ENCODE assay signal across 16 mouse cellular contexts in the genomic region with DNA sequence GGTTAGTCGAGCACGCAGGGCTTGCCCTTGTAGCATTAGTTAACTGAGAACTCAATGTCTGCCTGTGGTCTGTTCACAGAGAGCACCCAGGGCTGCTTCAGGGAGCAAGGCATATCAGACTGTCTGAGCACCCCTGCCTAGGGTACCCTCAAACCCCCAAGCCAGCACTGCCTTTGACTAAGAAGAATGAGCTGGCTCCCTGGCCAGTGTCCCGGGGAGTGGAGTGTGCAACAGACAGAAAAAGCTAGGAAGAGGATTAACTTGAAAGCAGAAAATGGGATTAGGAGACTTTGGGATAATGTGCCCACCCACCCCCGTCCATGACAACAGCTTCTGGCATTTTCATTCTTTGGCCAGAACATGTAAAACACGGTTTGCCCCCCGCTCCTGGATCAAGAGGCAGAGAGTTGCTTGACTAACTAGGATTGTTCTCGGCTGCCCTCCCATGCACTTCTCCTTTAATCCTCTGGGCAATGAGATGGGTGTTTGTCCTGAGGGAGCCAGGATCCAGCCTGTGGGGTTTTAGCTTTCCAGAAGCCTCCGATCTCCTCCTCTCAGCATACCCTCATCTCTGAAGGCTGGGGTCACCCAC. TPM values are rescaled to one million over a fixed set of nuclear protein-coding genes. Genes with fewer than 3 reads are reported as not detected.
DNase-seq lines count a peak whose midpoint lies in the region; ATAC-seq and TF ChIP-seq lines count a peak whose summit lies in the region.
"Had no signal": no experiment of that assay in that cellular context is flagged by ENCODE, and none has a peak within 500 bp of the region (broad histone marks: within the 10 kb centered on the region; RNA-seq: fewer than 3 reads in every experiment).

No protein-coding gene starts in this region.

- peaks cover 43% of the 10 kb centered on the region for H3K4me1 ChIP-seq in heart, embryonic 13.5 days
- peaks cover 54% of the 10 kb centered on the region for H3K4me1 ChIP-seq in kidney, embryonic 15.5 days
- peaks cover 12% of the 10 kb centered on the region; the same call in 1 of the 2 replicates for H3K4me1 ChIP-seq in kidney, adult 2 months (ENCODE audit: control insufficient read depth, insufficient read depth, low read length)
- peaks cover 47% of the 10 kb centered on the region for H3K4me1 ChIP-seq in midbrain, embryonic 10.5 days
- H3K4me1 ChIP-seq: liver, embryonic 15.5 days had no signal

- H3K27me3 ChIP-seq in heart, embryonic 13.5 days (replicated peaks), result 0 out of 2 replicates have a peak, but pooled peaks cover 5% of the 10 kb centered on the region
- H3K27me3 ChIP-seq in kidney, embryonic 15.5 days, result no peaks in the 10 kb centered on the region
- H3K27me3 ChIP-seq in kidney, adult 2 months (replicated peaks; ENCODE audit: control insufficient read depth, insufficient read depth, low read length), result no peaks in the 10 kb centered on the region
- H3K27me3 ChIP-seq in midbrain, embryonic 10.5 days (ENCODE audit: low read depth, poor library complexity, severe bottlenecking), result peaks cover 98% of the 10 kb centered on the region
- H3K27me3 ChIP-seq: liver, embryonic 15.5 days; neural tube, embryonic 15.5 days had no signal

- TF ChIP-seq POLR2A in kidney, adult 2 months (IDR thresholded peaks at IDR 0.05; ENCODE audit: low read depth, low read length), result no peak

- 0 out of 2 replicates have a peak overlapping the region, but pooled peaks have one; percentile 7 for H3K9ac ChIP-seq in heart, embryonic 13.5 days
- H3K9ac ChIP-seq in kidney, embryonic 15.5 days, result no peak overlapping the region
- H3K9ac ChIP-seq: limb, embryonic 13.5 days; liver, embryonic 15.5 days; neural tube, embryonic 15.5 days had no signal

- H3K4me2 ChIP-seq in heart, embryonic 13.5 days, result no peak overlapping the region
- no peak overlapping the region for H3K4me2 ChIP-seq in kidney, embryonic 15.5 days
- H3K4me2 ChIP-seq: limb, embryonic 13.5 days; liver, embryonic 15.5 days; neural tube, embryonic 15.5 days had no signal

- intact Hi-C loops in heart, postnatal 36 days (cut with DNase I), result no loop called here

- H3K36me3 ChIP-seq in heart, embryonic 13.5 days, result peaks cover 66% of the 10 kb centered on the region
- H3K36me3 ChIP-seq in kidney, embryonic 15.5 days, result peaks cover 60% of the 10 kb centered on the region
- no peaks in the 10 kb centered on the region for H3K36me3 ChIP-seq in kidney, adult 2 months (ENCODE audit: control insufficient read depth, insufficient read depth, low read length)
- peaks cover 23% of the 10 kb centered on the region for H3K36me3 ChIP-seq in midbrain, embryonic 10.5 days

- ATAC-seq in heart, embryonic 13.5 days (ENCODE audit: extremely low read depth, insufficient number of reproducible peaks, low FRiP score, low TSS enrichment), result no peak
- ATAC-seq in kidney, embryonic 15.5 days (replicated peaks; ENCODE audit: low FRiP score), result no peak
- no peak for ATAC-seq in erythroblast, adult 5-6 weeks (replicated peaks; ENCODE audit: low FRiP score, poor library complexity, severe bottlenecking)
- ATAC-seq: lung, postnatal 0 days had no signal

- no peak for TF ChIP-seq CTCF in kidney, adult 2 months (conservative IDR thresholded peaks at IDR 0.05; ENCODE audit: insufficient read depth, insufficient read length, low read depth, low read length)

- WGBS in heart, embryonic 13.5 days, result 69% methylated on average over 8 of the region's 8 CpGs
- WGBS in kidney, embryonic 15.5 days, result 64% methylated on average over 8 of the region's 8 CpGs
- 81% methylated on average over 8 of the region's 8 CpGs for WGBS in kidney, adult 2 months
- 28% methylated on average over 8 of the region's 8 CpGs for WGBS in midbrain, embryonic 10.5 days

- peak overlapping the region; percentile 32; the same call in 1 of the 2 replicates for H3K27ac ChIP-seq in heart, embryonic 13.5 days (replicated peaks)
- H3K27ac ChIP-seq in kidney, embryonic 15.5 days, result peak overlapping the region; percentile 52
- no peak overlapping the region for H3K27ac ChIP-seq in kidney, adult 2 months (ENCODE audit: insufficient read depth, low read depth, low read length)
- H3K27ac ChIP-seq in midbrain, embryonic 10.5 days (replicated peaks), result no peak overlapping the region
- H3K27ac ChIP-seq: forebrain, embryonic 10.5 days; limb, embryonic 13.5 days; liver, embryonic 15.5 days; neural tube, embryonic 15.5 days had no signal

- DNase-seq in heart, postnatal 36 days, result no peak
- no peak for DNase-seq in kidney, adult 2 months
- DNase-seq in midbrain, embryonic 10.5 days (ENCODE audit: low spot score), result peak; percentile 74
- no peak for DNase-seq in right cerebral cortex, postnatal 4 days
- DNase-seq: adrenal gland, postnatal 25 days; cerebellum, adult 2 months; kidney, postnatal 36 days; thymus, postnatal 4 days had no signal

- H3K9me3 ChIP-seq in heart, embryonic 13.5 days, result no peaks in the 10 kb centered on the region
- H3K9me3 ChIP-seq in kidney, embryonic 15.5 days (replicated peaks), result no peaks in the 10 kb centered on the region
- H3K9me3 ChIP-seq in midbrain, embryonic 10.5 days (replicated peaks), result no peaks in the 10 kb centered on the region
- H3K9me3 ChIP-seq: forebrain, embryonic 10.5 days; limb, embryonic 13.5 days; liver, embryonic 15.5 days; neural tube, embryonic 15.5 days had no signal

- H3K4me3 ChIP-seq in heart, embryonic 13.5 days, result no peak overlapping the region
- no peak overlapping the region for H3K4me3 ChIP-seq in kidney, embryonic 15.5 days (replicated peaks)
- no peak overlapping the region for H3K4me3 ChIP-seq in kidney, adult 2 months (ENCODE audit: insufficient read depth, low read depth, low read length)
- no peak overlapping the region for H3K4me3 ChIP-seq in midbrain, embryonic 10.5 days
- H3K4me3 ChIP-seq: forebrain, embryonic 10.5 days; limb, embryonic 13.5 days; liver, embryonic 15.5 days; neural tube, embryonic 15.5 days had no signal

RNA-seq across cellular contexts. Expression of a gene that starts 11.4 kb away (rescaled TPM):
- 10.1 and 11.1 TPM in 2 replicates for polyA plus RNA-seq in heart, embryonic 13.5 days (2015; fragmentation: Nextera tagmentation; extraction: Ambion mirVana)
- total RNA-seq in heart, postnatal 36 days (2021), result 10 to 100 TPM; 34.5 to 37.4 TPM
- 29.3 and 33.2 TPM in 2 replicates for polyA plus RNA-seq in kidney, embryonic 15.5 days (2015; fragmentation: Nextera tagmentation; extraction: Ambion mirVana)
- 42.6 and 44.8 TPM in 2 replicates for polyA plus RNA-seq in kidney, adult 2 months (2012; rRNA removed)
- polyA plus RNA-seq in midbrain, embryonic 10.5 days (2016; fragmentation: Nextera tagmentation; extraction: Ambion mirVana), result 4.9 and 6.0 TPM in 2 replicates
- total RNA-seq in erythroblast, adult 5-6 weeks (2015; ENCODE audit: low replicate concordance), result 1.5 TPM in 1 of 2 replicates, not detected in the other
- not detected in 2 replicates for total RNA-seq in erythroblast, adult 5-6 weeks (2017; ENCODE audit: low replicate concordance)

Comparison
In these comparisons a context has a peak if more than half of its experiments do, and no peak if none do; other contexts are left out.
1. H3K27ac ChIP-seq: peak in heart, embryonic 13.5 days (single experiment) and kidney, embryonic 15.5 days (single experiment); none in kidney, adult 2 months (single experiment) and midbrain, embryonic 10.5 days (single experiment).